Mouse (Mus musculus) urinary bladder, postnatal 4 days (tissue): Measurements from ENCODE around the gene Ngly1.
"Not testable (repeated sequence)": the region's sequence is repeated elsewhere in the genome, so short reads cannot be mapped to it uniquely, and the experiment has no call there.

Source experiments
- DNase-seq, 2 experiments: peaks; one replicate each; pipeline ENCODE4 v3.0.0; 2021 to 2022; ENCODE audit warnings: low spot score in 2 of 2

Ngly1 gene

GRCm38 (mm10) chr14:16260541-16260940, 11.5 kb downstream of the Ngly1 start:
- DNase-seq, result no peak

GRCm38 (mm10) chr14:16261869-16262268, 12.8 kb downstream of the Ngly1 start:
- no peak for DNase-seq

- no peak for DNase-seq
Measured at GRCm38 (mm10) chr14:16267028-16267427, 17.9 kb downstream of the Ngly1 start.

GRCm38 (mm10) chr14:16269776-16270175, 20.7 kb downstream of the Ngly1 start:
- no peak for DNase-seq

- no peak for DNase-seq
Measured at GRCm38 (mm10) chr14:16273677-16274076, 24.6 kb downstream of the Ngly1 start.

- no peak for DNase-seq
Measured at GRCm38 (mm10) chr14:16279196-16279595, 30.1 kb downstream of the Ngly1 start.

GRCm38 (mm10) chr14:16283966-16284365, 34.9 kb downstream of the Ngly1 start:
- no peak for DNase-seq

GRCm38 (mm10) chr14:16292371-16292770, 43.3 kb downstream of the Ngly1 start:
- DNase-seq, result no peak

- DNase-seq, result no peak
Measured at GRCm38 (mm10) chr14:16293015-16293414, 43.9 kb downstream of the Ngly1 start.

- no peak for DNase-seq
Measured at GRCm38 (mm10) chr14:16293921-16294320, 44.8 kb downstream of the Ngly1 start.

GRCm38 (mm10) chr14:16296816-16297468, 47.9 kb downstream of the Ngly1 start:
- no peak for DNase-seq

- no peak for DNase-seq
Measured at GRCm38 (mm10) chr14:16301735-16302134, 52.7 kb downstream of the Ngly1 start.

- DNase-seq, result no peak
Measured at GRCm38 (mm10) chr14:16302688-16303087, 53.6 kb downstream of the Ngly1 start.

GRCm38 (mm10) chr14:16310791-16311190, 61.7 kb downstream of the Ngly1 start:
- no peak for DNase-seq

GRCm38 (mm10) chr14:16312599-16312998, 63.5 kb downstream of the Ngly1 start:
- DNase-seq, result no peak

- not testable (repeated sequence) for DNase-seq
Measured at GRCm38 (mm10) chr14:16313073-16313472, 64.0 kb downstream of the Ngly1 start.

- DNase-seq, result no peak
Measured at GRCm38 (mm10) chr14:16313936-16314521, 64.9 kb downstream of the Ngly1 start.

- no peak for DNase-seq
Measured at GRCm38 (mm10) chr14:16314842-16315241, 65.8 kb downstream of the Ngly1 start.

- DNase-seq, result no peak
Measured at GRCm38 (mm10) chr14:16316715-16317114, 67.6 kb downstream of the Ngly1 start.

GRCm38 (mm10) chr14:16319818-16320217, 70.7 kb downstream of the Ngly1 start:
- no peak for DNase-seq

GRCm38 (mm10) chr14:16324394-16324793, 75.3 kb downstream of the Ngly1 start:
- DNase-seq, result no peak

GRCm38 (mm10) chr14:16325208-16325607, 76.1 kb downstream of the Ngly1 start:
- no peak for DNase-seq

- DNase-seq, result peak in 1 of 2 experiments; percentile 49
Measured at GRCm38 (mm10) chr14:16328531-16328930, 79.5 kb downstream of the Ngly1 start.
